Mouse (Mus musculus) testis, adult 2 months (tissue): Measurements from ENCODE around the gene Tex2.

ENCODE experiments used
- CTCF ChIP-seq: fragments of 200-500 bp; IDR thresholded peaks from 2 replicates; pipeline ENCODE4 v1.5.1; 2012; ENCODE audit warnings: low read depth, mild to moderate bottlenecking, inconsistent platforms, low read length, moderate library complexity; ENCODE audit not compliant: control insufficient read depth, insufficient read depth, insufficient replicate concordance
- POLR2A ChIP-seq: fragments of 200-500 bp; IDR thresholded peaks from 2 replicates; pipeline ENCODE4 v1.6.1; 2012; ENCODE audit warnings: low read depth, mild to moderate bottlenecking, inconsistent platforms, low read length, moderate library complexity; ENCODE audit not compliant: control insufficient read depth

- TF ChIP-seq CTCF, result no peak
- no peak for TF ChIP-seq POLR2A
Observed at GRCm38 (mm10) chr11:106520404-106520803, 92.8 kb downstream of the Tex2 start.
